Mouse (Mus musculus) MEL (cell line): Measurements from ENCODE around the gene Uckl1. TPM values are rescaled to one million over a fixed set of nuclear protein-coding genes. Genes with fewer than 3 reads are reported as not detected.

Source experiments
- DNase-seq: peaks from one replicate; pipeline ENCODE4 v3.0.0; 2011; ENCODE audit warnings: low read depth, low spot score
- H3K27ac ChIP-seq: 2 replicates; pipeline ENCODE4 v1.5.1; 2012; ENCODE audit warnings: low read depth, mild to moderate bottlenecking, control low read depth, low read length, moderate library complexity; ENCODE audit not compliant: control insufficient read depth
- H3K27me3 ChIP-seq, 2 experiments: fragments of 150-350 bp in 1 of 2; sonication (generic) in 1 of 2; 2 replicates each; pipeline ENCODE4 v1.6.1; 2012; ENCODE audit warnings: low read length in 2 of 2, mild to moderate bottlenecking in 2 of 2, improper control_type of control experiment in 1 of 2, moderate library complexity in 1 of 2; ENCODE audit not compliant: insufficient read depth in 2 of 2, control insufficient read depth in 1 of 2
- H3K36me3 ChIP-seq, 2 experiments: 2 replicates each; pipeline ENCODE4 v1.6.1; 2012 to 2014; ENCODE audit warnings: low read length in 2 of 2, improper control_type of control experiment in 1 of 2, inconsistent platforms in 1 of 2, mild to moderate bottlenecking in 1 of 2; ENCODE audit not compliant: insufficient read depth in 2 of 2, control insufficient read depth in 1 of 2
- H3K4me1 ChIP-seq, 2 experiments: fragments of 150-350 bp in 1 of 2; sonication (generic) in 1 of 2; 2 replicates each; pipeline ENCODE4 v1.6.1; 2012; ENCODE audit warnings: low read length in 2 of 2, improper control_type of control experiment in 1 of 2, mild to moderate bottlenecking in 1 of 2; ENCODE audit not compliant: insufficient read depth in 2 of 2, control insufficient read depth in 1 of 2
- H3K4me3 ChIP-seq, 2 experiments: fragments of 150-350 bp in 1 of 2; sonication (generic) in 1 of 2; 2 replicates each; pipeline ENCODE4 v1.5.1; 2012; ENCODE audit warnings: low read depth in 2 of 2, low read length in 2 of 2, mild to moderate bottlenecking in 2 of 2, moderate library complexity in 2 of 2, control low read depth in 1 of 2, improper control_type of control experiment in 1 of 2; ENCODE audit not compliant: control insufficient read depth in 1 of 2, insufficient read depth in 1 of 2
- H3K79me2 ChIP-seq: 2 replicates; pipeline ENCODE4 v1.6.1; 2012; ENCODE audit warnings: mild to moderate bottlenecking, low read length, moderate library complexity; ENCODE audit not compliant: control insufficient read depth, poor library complexity, insufficient read depth
- H3K9ac ChIP-seq: 2 replicates; pipeline ENCODE4 v1.6.1; 2012; ENCODE audit warnings: low read depth, mild to moderate bottlenecking, control low read depth, low read length, moderate library complexity; ENCODE audit not compliant: control insufficient read depth, poor library complexity, severe bottlenecking
- H3K9me3 ChIP-seq: fragments of 150-350 bp; sonication (generic); replicated peaks from 2 replicates; pipeline ENCODE4 v1.6.1; 2012; ENCODE audit warnings: mild to moderate bottlenecking, low read length, improper control_type of control experiment, moderate library complexity; ENCODE audit not compliant: insufficient read depth
- CHD2 ChIP-seq: IDR thresholded peaks from 2 replicates; pipeline ENCODE4 v1.6.1; 2011; ENCODE audit warnings: low read length, improper control_type of control experiment
- ELF1 ChIP-seq: IDR thresholded peaks from 2 replicates; pipeline ENCODE4 v1.6.1; 2014; ENCODE audit warnings: low read depth, mild to moderate bottlenecking, inconsistent platforms, low read length, improper control_type of control experiment, moderate library complexity
- EP300 ChIP-seq, 2 experiments: IDR thresholded peaks; 2 replicates each; pipeline ENCODE4 v1.6.1; 2011; ENCODE audit warnings: improper control_type of control experiment in 2 of 2, low read length in 2 of 2, low read depth in 1 of 2, mild to moderate bottlenecking in 1 of 2
- ETS1 ChIP-seq: IDR thresholded peaks from 2 replicates; pipeline ENCODE4 v1.6.1; 2012; ENCODE audit warnings: low read depth, mild to moderate bottlenecking, inconsistent platforms, low read length, improper control_type of control experiment, moderate library complexity
- HCFC1 ChIP-seq: IDR thresholded peaks from 2 replicates; pipeline ENCODE4 v1.6.1; 2012; ENCODE audit warnings: low read depth, mild to moderate bottlenecking, inconsistent platforms, low read length, improper control_type of control experiment, moderate library complexity
- KAT2A ChIP-seq: conservative IDR thresholded peaks from 2 replicates; pipeline ENCODE4 v1.6.1; 2012; ENCODE audit warnings: low read depth, low read length, improper control_type of control experiment, inconsistent platforms
- MAFK ChIP-seq: IDR thresholded peaks from 2 replicates; pipeline ENCODE4 v1.6.1; 2011; ENCODE audit warnings: low read depth, mild to moderate bottlenecking, low read length, improper control_type of control experiment, borderline replicate concordance
- MAX ChIP-seq: IDR thresholded peaks from 2 replicates; pipeline ENCODE4 v1.6.1; 2011; ENCODE audit warnings: low read length, improper control_type of control experiment
- MAZ ChIP-seq: IDR thresholded peaks from 2 replicates; pipeline ENCODE4 v1.6.1; 2012; ENCODE audit warnings: low read depth, mild to moderate bottlenecking, inconsistent platforms, low read length, improper control_type of control experiment
- MYC ChIP-seq: IDR thresholded peaks from 2 replicates; pipeline ENCODE4 v1.6.1; 2011; ENCODE audit warnings: low read depth, mild to moderate bottlenecking, low read length, improper control_type of control experiment, moderate library complexity
- POLR2AphosphoS5 ChIP-seq: IDR thresholded peaks from 2 replicates; pipeline ENCODE4 v1.6.1; 2012; ENCODE audit warnings: low read depth, borderline replicate concordance, mild to moderate bottlenecking, inconsistent platforms, low read length, moderate library complexity, mixed read lengths
- RAD21 ChIP-seq: IDR thresholded peaks from 2 replicates; pipeline ENCODE4 v1.6.1; 2011; ENCODE audit warnings: mild to moderate bottlenecking, low read depth, low read length, improper control_type of control experiment
- SIN3A ChIP-seq: IDR thresholded peaks from 2 replicates; pipeline ENCODE4 v1.6.1; 2012; ENCODE audit warnings: low read length, improper control_type of control experiment, inconsistent platforms
- SMC3 ChIP-seq: IDR thresholded peaks from 2 replicates; pipeline ENCODE4 v1.6.1; 2011; ENCODE audit warnings: low read depth, low read length, improper control_type of control experiment
- TAL1 ChIP-seq: IDR thresholded peaks from 2 replicates; pipeline ENCODE4 v1.6.1; 2012; ENCODE audit warnings: mild to moderate bottlenecking, inconsistent platforms, low read length, moderate library complexity, mixed read lengths
- TBP ChIP-seq: IDR thresholded peaks from 2 replicates; pipeline ENCODE4 v1.8.0; 2011; ENCODE audit warnings: low read depth, low read length, improper control_type of control experiment
- TCF12 ChIP-seq: IDR thresholded peaks from 2 replicates; pipeline ENCODE4 v1.6.1; 2014; ENCODE audit warnings: low read depth, mild to moderate bottlenecking, inconsistent platforms, low read length, improper control_type of control experiment, moderate library complexity
- UBTF ChIP-seq: IDR thresholded peaks from 2 replicates; pipeline ENCODE4 v1.6.1; 2012; ENCODE audit warnings: low read depth, mild to moderate bottlenecking, inconsistent platforms, low read length, improper control_type of control experiment, moderate library complexity, borderline replicate concordance; ENCODE audit not compliant: insufficient read depth
- ZMIZ1 ChIP-seq: IDR thresholded peaks from 2 replicates; pipeline ENCODE4 v1.6.1; 2012; ENCODE audit warnings: low read depth, mild to moderate bottlenecking, inconsistent platforms, low read length, improper control_type of control experiment, moderate library complexity
- polyA plus RNA-seq, 2 experiments: library from polyadenylated mRNA; stranded (reverse) in 1 of 2; unstranded in 1 of 2; fragments of >175 nt in 1 of 2; fragments of >200 nt in 1 of 2; gene quantifications; 2 replicates each; pipeline versions ENCODE4 v1.2.1 to v1.2.4; 2012; ENCODE audit warnings: low replicate concordance in 2 of 2, low read depth in 1 of 2; ENCODE audit not compliant: insufficient read length in 2 of 2, insufficient read depth in 1 of 2, missing spikeins in 1 of 2
- total RNA-seq: library from RNA; depleted of rRNA; stranded (reverse); fragments of 300-350 nt; gene quantifications from 2 replicates; pipeline ENCODE4 v1.2.3, GENCODE M21; 2012

Uckl1 gene
- total and polyA plus RNA-seq, 3 experiments = 15.2 to 24.6 TPM; not detected in 1

DNA sequence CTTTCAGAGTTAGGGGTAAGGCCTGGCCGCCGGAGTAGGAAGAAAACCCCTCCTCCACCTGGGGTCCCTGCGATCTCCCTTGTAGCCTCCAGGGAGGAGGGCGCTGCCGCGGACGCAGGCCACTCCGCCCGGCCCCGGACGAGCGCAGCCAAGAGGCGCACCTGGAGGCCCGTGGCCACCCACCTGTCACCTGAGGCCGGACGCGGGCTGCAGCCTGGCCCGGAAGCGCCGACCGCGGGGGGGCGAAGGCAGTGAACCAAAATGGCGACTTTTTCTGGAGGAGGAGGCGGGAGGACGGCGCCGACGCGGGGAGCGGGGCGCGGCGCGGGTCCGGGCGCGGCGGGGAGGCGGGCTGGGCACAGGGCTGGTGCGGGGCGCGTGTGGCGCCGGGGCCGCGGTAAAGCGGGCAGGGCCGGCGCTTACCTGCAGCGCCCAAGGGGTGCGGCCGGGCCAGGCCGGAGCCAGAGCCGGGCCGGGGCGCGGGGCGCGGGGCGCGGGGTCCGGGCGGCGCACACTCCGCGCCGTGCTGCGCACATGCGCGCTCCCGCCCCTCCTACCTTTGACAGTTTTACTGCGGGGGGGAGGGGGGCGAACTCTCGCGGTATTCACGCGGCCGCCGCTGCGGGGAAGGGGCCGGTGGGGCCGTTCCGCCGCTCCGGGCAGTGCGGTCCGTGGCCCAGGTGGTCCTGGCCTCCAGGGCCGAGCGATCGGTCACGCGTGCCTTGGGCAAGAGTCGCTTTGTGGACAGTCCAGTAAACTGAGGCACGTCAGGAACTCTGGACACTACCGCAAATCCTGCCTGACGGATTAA, 7.7 kb upstream of the Uckl1 start, which contains the start of gene Zfp512b (continued):
- TF ChIP-seq RAD21 (no peak), TCF12 (peak; percentile 12; the same call in 1 of the 2 replicates), EP300 (IDR thresholded peaks at IDR 0.05; ENCODE audit: low read depth in 1 of 2, low read length in 2 of 2) (no peak), ZMIZ1 (peak; percentile 88), MAX (peak; percentile 64), CHD2 (peak; percentile 91), UBTF (no peak), ELF1 (0 out of 2 replicates have a peak, but pooled peaks have one; percentile 21), HCFC1 (peak; percentile 77), ETS1 (peak; percentile 7; the same call in 1 of the 2 replicates), MAZ (peak; percentile 78; the same call in 1 of the 2 replicates), TBP (no peak), MAFK (no peak), POLR2AphosphoS5 (no peak), KAT2A (no peak), MYC (peak; percentile 33; the same call in 1 of the 2 replicates), TAL1 (no peak), SMC3 (no peak)

DNA sequence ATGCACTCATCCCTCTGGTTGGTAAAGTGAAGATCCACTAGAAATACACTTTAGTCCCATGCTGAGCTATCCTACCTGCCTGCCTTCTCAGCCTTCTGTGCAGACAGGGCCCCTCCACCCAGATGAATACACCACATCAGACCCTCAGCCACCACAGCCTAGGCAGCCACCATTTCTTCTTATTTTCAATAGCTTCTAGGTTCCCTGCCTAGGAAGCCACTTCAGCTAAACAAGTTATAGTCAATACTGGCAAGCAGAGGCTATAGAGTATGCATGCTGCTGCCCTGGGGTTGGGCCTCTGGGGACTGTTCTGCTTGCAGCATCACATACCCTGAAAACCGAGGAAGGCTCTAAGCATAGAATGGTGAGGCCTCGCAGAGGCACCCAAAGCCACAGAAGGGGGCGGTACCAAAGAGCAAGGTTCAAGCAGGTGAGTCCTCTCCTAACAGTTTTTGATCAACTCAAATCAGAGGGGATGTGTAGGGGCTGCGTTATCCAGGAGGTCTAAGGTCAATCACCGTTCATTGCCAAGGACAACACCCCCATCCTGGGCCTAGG, 6.9 kb upstream of the Uckl1 start, which contains the start of gene Prpf6:
TSS of gene Prpf6 (plus strand) at position 341 of the 558 bp plus-strand sequence.
- H3K9me3 ChIP-seq = no peaks in the 10 kb centered on the region
- peaks cover 0 to 10% of the 10 kb centered on the region in 2 experiments; a peak in 3 of 4 replicates for H3K36me3 ChIP-seq
- H3K79me2 ChIP-seq = peaks cover 14% of the 10 kb centered on the region
- DNase-seq = peak; percentile 52
- H3K9ac ChIP-seq = peak within 1 kb of the TSS; percentile 81
- peak within 1 kb of the TSS; percentile 90 for H3K27ac ChIP-seq
- H3K4me1 ChIP-seq = peaks cover 3 to 18% of the 10 kb centered on the region in 2 experiments
- peak within 1 kb of the TSS; percentile 74 to 98 for H3K4me3 ChIP-seq
- TF ChIP-seq RAD21 (no peak), SIN3A (0 out of 2 replicates have a peak, but pooled peaks have one; percentile 34)
- no peaks in the 10 kb centered on the region for H3K27me3 ChIP-seq
